Mouse (Mus musculus) large intestine, adult 2 months (tissue): ENCODE data around the gene Fads6. TPM values are rescaled to one million over a fixed set of nuclear protein-coding genes. Genes with fewer than 3 reads are reported as not detected.

Experiments
- DNase-seq: peaks from one replicate; pipeline ENCODE4 v3.0.0-alpha.2; 2012; ENCODE audit warnings: low read depth, low spot score
- WGBS: fragments of 180-500 bp; shearing (Covaris S2); methylation state at CpG from one replicate; pipeline ENCODE4 v1.1.7; 2018; 5-methylcytosine and 5-hydroxymethylcytosine counted together
- polyA plus RNA-seq: library from polyadenylated mRNA; depleted of rRNA; stranded (reverse); fragments of >200 nt; gene quantifications from 2 replicates; pipeline ENCODE4 v1.2.3, GENCODE M21; 2012

The Fads6 gene
- polyA plus RNA-seq, 1 experiment = 0.51 TPM

DNA sequence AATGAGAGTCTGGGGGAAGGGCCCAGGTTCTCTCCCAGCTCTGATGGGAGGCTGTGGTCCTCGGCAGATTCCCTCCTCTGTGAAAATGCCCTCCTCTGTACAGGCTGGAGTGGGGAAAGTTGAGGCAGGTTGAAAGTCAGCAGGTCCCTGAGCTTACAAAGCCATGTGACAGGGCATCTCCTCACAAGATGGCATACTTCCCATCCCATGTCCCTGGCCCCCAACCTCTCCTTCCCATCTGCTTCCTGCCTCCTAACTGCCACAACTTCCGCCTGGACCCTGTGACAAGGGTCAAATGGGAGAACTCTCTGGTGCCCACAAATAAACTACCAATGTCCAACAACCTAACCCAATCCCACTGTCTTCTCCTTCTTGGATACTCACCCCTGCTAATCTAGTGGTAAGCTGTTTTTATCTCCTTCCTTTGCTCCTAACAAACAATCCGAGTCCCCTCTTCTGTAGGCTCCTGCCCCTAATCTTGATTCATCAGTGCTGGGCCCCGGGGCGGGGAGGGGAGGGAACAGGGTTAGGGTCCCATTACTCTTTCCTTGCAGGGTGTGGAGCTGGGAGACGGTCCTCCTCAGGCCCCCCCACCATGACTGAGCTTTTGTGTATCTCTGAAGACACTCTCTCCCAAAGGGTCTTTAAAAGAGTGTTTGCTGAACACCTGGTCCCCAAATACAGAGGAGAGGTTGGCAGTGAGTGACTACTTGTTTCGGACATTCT lies 33.2 kb downstream of the Fads6 start:
- DNase-seq = no peak
- WGBS = 64% methylated on average over 7 of the region's 7 CpGs

DNA sequence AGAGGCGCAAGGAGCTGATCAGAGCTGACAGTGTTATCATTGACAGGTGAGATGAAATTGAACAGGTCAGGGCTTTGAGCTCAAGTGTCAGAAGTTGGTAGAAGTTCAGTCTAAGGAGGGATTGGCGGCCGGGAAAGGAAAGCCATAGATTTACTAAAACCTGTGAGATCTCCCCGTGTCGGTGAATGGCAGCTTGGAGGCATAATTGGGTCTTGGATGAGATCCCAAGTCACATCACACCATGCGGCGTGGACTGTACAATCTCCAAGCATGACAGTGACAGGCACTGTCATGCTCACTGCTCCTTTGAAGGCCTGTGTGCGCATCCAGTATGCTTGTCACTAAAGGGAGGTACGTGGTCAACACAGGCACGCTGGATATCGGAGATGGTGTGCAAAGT lies 34.5 kb downstream of the Fads6 start:
- DNase-seq = no peak
- WGBS = 75% methylated on average over 11 of the region's 11 CpGs

DNA sequence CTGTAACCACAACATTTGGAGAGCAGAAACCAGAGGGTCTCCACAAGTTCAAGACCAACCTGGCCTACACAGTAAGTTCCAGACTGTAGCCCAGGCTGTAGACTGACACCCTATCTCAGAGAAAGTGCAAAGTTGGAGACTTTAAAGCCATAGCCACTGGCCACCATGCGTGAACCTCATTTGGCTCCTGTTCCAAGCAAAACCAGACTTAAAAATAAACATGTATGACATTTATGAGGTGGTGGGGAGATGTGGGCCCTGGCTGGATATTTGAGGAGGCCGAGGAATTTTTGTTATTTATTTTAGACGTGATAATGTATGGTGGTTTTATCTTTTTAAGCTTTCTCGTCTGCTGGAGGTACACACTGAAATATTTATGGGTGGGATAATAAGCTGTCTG lies 38.3 kb downstream of the Fads6 start:
- no peak for DNase-seq
- 28% methylated on average over 4 of the region's 4 CpGs for WGBS

DNA sequence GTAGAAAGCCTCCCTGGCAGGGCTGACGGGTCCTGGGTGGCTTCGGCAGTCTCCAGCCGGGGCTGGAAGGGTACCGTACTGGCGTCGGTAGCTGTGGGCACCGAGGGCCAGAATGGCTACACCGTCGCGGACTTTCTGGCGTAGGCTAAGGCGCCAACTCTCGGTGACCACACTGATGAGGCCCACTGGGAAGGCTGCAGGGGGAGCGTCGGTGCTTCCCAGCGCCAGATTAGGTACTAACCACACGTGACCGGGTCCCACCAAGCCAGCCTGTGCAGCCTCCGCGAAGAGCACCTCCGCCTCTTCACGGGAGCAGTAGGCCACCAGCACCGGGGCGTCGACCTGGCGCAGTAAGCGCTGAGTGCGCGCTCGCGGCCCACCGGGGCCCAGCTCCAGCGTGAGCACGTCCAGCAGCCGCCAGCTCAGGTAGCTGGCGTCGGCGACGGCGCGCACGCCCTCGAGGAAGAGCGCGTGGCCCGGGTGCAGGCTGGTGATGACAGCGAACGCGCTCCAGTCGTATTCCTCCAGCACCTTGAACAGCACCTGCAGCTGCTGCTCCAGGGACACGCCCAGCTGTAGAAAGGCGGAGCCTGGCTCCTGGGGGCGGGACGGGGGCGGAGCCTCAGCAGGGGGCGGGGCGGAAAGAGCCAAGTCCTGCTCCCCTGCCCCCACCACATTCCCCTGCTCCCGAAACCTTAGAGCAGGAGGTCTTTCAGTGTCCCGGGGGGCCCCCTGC lies 39.5 kb downstream of the Fads6 start:
- DNase-seq = no peak
- WGBS = 18% methylated on average over 59 of the region's 59 CpGs

DNA sequence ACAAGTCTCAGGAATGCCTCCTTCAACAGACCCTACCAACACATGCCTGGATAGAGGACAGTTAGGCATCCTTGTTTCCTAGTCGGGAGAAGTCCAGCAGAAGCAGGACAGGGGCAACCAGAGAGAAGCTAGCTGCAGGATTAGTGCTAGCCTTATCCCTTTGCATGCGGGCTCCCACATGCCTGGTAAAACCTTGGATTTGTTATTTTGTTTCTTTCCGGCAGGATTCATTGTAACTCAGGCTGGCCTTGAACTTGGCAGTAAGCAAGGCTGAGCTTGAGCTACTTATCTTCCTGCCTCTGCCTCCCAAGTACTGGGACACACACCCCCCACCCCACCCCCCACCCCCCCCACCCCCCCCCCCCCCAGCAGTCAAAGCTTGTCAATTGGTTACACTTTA lies 46.2 kb downstream of the Fads6 start:
- DNase-seq = no peak
- 72% methylated on average over 3 of the region's 3 CpGs for WGBS

DNA sequence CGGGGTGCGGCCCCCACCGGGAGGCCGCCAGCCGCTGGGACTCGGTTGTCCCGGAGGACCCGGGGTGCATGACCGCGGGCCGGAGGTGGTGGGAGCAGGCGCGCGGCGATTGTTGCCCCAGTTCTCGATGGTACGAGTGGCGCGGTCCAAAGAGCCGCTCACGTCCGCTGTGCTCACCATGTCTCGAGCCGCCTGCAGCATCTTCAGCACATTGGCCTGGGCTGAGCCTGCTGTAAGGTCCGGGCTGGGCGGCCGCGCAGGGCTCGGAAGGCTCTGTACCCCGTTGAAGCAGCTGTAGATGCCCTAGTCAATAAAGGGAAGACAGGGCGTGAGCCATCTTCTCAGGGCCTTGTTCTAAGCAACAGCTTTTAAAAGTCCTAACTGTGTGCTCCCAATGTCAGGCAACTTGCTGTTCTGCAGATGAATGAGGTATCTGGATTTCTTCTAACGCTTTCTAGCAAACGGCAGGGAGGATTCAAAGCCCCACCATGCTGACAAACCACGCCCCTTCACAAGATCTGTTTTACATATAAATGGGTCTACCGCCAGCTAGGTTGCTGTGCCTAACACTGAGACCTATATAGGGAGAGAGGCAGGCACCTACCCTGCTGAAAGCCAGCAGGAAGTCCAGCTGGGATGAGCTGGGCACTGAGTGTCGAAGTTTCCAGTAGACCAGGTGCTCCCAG lies 46.9 kb downstream of the Fads6 start:
- DNase-seq = no peak
- 4% methylated on average over 36 of the region's 36 CpGs for WGBS

DNA sequence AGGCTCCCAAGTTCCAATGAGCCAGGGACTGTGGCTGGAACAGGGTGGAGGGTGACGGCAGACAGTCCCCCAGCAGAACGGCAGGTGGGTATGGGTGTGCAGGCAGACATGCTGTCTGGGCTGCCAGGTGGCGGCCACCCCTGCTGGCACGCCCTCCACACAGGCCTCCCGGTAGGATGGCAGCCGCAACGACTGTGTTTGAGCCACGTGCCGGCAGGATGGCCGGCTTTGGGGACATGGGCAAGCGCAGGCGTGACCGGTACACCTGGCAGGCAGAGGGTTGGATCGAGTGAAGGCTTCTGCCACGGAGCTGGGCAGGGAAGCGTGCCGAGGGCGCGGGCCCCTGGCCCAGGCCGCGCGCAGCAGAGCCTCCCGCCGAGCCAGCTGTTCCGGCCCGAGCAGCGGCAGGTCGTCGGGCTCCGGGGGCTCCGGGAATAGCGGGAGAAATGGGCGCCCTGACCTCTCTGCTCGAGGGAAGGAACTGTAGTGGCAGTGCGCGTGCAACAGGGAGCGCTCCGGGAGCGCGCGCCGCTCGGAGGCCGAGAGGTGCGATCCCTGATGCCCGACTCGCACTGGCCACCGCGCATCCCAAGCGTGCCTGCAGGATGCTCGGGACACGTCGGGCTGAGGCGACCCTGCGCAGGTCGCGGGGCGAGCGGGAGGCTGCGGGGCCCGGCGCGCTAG lies 47.6 kb downstream of the Fads6 start:
- DNase-seq = no peak
- 3% methylated on average over 63 of the region's 63 CpGs for WGBS

DNA sequence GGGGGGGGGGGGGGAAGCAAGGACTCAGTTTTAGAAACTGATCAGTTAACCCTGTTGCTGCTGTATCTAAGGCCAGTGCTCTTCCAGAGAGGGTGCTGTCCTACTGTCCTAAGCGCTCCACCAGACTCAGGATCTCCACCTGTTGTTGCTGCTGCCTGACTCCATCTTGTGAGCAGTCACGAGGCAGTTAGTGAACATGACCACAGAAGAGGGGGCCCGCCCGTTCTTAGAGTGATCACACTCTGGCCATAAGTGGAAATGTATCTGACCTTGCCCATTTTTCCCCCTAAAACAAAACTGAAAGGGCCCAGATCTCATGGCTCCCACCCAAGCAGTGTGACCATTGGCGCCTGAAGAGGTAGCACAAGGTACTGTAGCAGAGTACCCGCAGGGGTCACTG lies 49.5 kb downstream of the Fads6 start:
- WGBS = 69% methylated on average over 6 of the region's 6 CpGs
- DNase-seq = no peak

DNA sequence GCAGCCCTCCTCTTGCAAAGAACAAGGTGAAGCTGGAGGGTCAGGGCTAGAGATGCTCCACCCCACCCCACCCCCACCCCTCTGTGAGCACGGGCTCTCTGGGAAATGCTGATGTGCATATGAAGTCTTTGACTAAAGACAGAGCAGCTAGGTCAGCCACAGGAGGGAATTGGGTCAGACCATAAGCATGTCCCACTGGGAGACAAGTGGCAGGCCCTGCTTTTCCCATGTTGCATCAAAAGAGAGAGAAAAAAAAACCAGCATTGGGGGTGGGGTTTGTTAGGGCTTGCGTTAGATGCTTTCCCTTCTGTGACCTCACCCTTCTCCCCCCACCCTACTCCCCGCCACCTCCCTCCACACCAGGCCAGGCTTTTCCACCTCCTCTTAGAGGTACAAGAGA lies 50.2 kb downstream of the Fads6 start:
- DNase-seq = no peak
- WGBS = 24% methylated on average over 3 of the region's 3 CpGs

DNA sequence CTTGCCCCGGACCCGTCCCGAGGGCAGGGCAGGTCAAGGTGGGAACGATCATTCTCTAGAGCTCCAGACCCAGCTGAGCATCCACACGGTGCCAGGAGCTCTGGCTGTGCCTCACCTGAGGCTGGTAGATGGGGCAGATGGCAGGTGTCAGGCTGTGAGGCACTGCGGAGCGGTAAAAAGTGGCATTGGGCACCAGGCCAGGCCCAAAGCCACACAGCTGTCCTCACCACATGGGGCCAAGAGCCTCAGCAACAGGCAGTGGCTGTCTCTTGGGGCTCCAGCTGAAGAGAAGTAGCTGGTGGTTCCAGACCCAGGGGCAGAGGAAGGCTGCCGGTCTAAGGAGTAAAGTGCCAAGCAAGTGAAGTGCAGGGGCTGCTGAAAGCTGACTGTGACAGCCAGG lies 51.1 kb downstream of the Fads6 start:
- 58% methylated on average over 8 of the region's 8 CpGs for WGBS
- no peak for DNase-seq

DNA sequence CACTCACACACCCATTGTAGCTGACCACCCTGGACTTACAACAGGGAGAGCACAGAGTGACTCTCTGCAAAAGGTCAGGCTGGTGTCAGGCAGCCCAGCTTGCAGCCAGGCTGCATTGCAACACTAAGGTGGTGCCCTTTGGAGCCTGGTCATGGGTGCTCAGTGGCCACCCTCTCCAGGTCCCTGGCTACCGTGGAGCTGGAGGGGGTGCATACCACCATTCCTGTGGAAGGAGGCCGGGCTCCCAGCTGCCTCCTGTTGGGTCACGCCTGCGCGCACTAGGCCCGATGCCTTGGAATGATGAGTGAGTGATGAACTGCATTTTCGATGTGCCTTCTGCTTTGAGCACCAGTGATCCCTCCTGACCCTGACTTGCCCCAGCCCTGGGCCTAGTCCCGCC lies 52.6 kb downstream of the Fads6 start:
- WGBS = 91% methylated on average over 8 of the region's 8 CpGs
- DNase-seq = no peak

DNA sequence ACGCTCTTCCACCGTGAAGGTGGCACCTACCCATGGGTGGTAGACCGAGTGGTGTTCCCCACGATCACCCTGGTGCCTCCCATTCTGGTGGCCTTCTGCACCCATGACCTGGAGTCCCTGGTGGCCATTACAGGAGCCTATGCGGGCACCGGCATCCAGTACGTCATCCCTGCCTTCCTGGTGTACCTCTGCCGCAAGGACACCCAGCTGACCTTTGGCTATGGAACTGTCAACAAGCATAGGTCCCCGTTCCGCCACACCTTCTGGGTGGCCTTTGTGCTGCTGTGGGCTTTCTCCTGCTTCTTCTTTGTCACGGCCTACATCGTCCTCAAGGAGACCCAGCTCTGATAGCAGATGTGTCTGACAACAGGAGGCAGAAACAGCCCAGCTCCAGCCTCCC lies 53.7 kb downstream of the Fads6 start:
- no peak for DNase-seq
- WGBS = 93% methylated on average over 12 of the region's 12 CpGs

DNA sequence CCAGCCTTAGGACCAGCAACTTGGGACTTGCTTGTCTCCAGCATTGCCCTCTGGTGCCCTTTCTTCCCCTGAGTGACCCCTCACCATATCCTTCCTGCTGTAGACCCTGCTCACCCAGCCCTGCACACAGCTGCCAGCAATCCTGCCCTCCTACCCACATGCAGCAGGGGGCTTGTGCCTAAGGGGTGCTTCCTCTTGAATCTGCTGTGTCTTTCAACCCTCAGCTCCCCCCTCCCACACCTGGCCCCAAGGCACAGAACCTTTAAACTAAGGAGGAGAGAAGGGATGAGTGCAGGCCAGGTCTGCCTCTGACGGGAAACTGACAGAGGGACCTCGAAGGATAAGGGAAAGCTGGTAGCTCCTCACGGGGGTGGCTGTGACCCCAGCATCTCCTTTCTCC lies 54.7 kb downstream of the Fads6 start:
- WGBS = 83% methylated on average over 3 of the region's 3 CpGs
- no peak for DNase-seq

DNA sequence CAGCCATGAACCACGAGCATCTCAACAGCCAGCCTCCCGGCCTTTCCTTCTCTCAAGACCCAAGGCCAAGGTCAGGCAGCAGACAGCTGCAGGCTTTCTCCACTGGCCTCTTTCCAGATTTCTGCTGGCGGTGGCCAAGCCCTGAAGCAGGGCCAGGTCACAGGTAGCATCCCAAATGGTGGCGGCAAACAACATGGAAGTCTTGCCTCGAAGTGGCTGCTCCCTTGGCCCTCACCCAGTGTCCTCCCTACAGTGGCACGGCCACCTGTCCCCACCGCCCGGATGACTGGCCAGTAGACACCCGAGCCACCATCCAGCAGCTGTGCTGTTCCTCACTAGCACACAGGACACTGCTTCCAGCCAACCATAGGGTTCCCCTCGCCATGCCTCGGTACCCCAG lies 56.1 kb downstream of the Fads6 start:
- no peak for DNase-seq
- WGBS = 70% methylated on average over 11 of the region's 11 CpGs

DNA sequence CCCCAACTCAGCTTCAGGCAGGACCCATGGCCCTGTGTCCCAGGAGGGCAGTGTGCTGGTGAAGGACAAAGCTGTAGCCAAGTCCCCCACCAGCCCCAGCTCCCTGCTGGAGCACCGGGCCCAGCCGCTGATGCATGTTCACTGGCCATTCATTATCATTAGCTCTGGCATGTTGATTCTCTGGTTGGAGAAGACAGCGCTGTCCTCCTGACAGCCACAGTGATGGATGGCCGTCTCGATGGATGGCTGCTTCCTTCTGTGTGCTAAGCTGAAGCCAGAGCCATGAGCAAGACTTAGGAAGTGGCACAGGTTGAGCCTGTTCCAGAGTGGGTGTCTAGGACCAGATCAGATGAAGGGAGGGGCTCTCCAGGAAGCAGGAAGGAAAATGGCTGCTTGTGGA lies 60.9 kb downstream of the Fads6 start:
- WGBS = 67% methylated on average over 5 of the region's 5 CpGs
- DNase-seq = no peak

DNA sequence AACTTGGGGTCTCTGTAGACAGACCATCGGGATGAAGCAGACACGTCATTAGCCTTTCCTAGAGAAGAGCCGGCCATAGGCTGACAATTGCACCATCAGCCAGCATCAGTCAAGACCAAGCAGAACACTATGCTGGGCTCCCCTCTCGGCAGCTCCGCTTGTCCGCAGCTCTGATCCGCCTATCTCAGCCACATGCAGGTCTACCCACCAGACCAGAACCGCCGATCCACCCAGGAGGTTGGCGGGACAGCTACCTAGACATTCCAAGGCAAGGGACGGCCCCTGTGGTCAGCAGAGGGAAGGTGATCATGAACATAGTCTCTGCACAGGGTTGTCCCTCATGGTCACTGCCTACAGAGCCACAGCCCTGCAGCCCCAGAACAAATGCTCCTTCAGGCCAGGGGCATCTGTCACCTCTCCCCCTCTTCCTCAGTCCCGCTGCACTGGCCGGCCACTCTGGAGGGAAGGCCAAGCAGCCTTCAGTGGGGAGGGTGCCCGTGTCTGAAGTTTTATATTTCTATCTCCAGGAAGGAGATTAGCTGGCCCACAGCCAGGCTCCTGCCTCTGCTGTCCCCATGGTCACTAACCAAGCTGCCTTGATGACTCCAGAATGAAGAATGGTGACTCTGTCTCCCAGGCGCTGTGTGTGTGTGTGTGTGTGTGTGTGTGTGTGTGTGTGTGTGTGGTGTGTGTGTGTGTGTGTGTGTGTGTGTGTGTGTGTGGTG lies 63.0 kb downstream of the Fads6 start:
- no peak for DNase-seq

DNA sequence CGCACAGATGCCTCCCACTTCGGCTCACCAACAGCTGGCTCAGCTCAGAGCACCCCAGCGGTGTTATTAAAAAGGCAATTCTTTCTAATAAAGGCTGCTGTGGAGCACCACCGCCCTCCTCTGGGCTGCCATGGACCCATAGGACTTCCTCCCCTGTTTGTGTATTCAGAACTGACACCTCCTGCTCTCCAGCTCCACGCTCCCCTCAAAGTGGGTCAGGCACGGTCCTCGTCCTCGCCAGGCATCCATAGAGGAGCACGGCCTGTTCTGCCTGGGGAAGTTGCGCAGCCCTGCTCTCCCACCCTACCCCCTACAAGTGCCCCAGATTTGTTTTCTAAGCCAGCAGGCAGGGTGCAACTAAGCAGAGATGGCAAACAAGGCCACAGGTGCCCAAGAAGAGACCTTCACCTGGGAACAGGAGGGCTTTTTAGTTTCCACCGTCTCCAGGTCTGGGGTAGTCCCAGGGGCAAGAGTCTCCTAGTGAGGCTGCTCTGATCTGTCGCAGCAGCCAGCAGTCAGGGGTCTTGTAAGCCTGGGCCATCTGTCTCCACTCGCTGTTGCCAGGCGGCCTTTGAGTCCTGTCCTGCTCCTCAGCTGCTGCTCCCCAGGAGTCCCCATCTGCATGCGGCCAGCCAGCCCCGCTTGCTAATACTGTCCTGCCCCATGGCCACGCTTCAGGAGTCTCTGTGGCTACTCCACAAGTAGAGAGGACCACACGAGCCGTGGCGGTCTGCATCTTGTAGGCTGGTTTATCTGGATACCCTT lies 63.8 kb downstream of the Fads6 start:
- no peak for DNase-seq
- 93% methylated on average over 20 of the region's 20 CpGs for WGBS

More for the DNA sequence above, 63.0 kb downstream of the Fads6 start:
- 79% methylated on average over 15 of the region's 15 CpGs for WGBS

DNA sequence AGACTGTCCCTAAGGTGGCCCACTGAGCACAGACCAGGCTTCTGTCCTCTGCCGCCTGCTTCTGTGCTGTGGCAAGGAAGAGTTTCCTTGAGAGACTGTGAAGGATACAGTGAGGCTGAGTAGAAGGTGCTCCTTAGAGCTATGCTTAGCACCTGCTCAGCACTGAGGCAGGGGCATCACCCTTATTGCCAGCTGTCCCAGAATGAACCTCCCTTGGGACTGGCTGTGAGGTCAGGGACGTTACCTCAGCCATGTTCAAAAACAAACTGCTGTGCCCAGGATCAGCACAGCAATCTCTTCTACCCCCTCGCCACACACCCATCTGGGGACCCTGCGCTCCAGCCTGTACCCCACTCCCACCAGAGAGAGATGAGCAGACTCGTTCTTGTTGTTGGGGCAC lies 64.6 kb downstream of the Fads6 start:
- no peak for DNase-seq

DNA sequence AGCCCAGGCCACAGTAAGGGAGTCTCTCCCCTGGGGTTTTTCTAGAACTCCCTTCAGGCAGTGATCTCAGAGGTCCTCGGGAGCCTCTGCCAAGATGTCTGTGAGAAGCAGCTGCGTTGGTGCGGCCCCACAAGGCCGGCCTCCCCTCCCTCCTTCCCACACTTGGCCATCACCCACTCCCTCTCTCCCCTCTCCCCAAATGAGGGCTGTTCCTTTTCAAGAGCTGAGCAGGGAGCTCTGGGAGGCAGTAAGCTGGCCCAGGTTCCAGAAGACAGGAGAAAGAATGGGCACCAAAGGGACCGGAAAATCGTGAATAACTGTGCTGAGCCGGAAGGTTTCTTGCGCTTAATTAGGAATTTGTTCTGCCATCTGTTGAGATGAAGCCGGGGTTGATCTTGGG lies 65.5 kb downstream of the Fads6 start:
- 49% methylated on average over 9 of the region's 9 CpGs for WGBS
- DNase-seq = no peak

More for the DNA sequence above, 64.6 kb downstream of the Fads6 start:
- 95% methylated on average over 5 of the region's 5 CpGs for WGBS
